Mouse (Mus musculus) megakaryocyte, embryonic 14.5 days (primary cell): Measurements from ENCODE around the gene Ctcfl.

Experiments
- FLI1 ChIP-seq: IDR thresholded peaks from 2 replicates; pipeline ENCODE4 v1.6.1; 2012; ENCODE audit warnings: low read length, inconsistent platforms, mixed read lengths
- GATA1 ChIP-seq: IDR thresholded peaks from 3 replicates; pipeline ENCODE4 v1.6.1; 2012; ENCODE audit warnings: mixed read lengths, low read length, inconsistent platforms, borderline replicate concordance

DNA sequence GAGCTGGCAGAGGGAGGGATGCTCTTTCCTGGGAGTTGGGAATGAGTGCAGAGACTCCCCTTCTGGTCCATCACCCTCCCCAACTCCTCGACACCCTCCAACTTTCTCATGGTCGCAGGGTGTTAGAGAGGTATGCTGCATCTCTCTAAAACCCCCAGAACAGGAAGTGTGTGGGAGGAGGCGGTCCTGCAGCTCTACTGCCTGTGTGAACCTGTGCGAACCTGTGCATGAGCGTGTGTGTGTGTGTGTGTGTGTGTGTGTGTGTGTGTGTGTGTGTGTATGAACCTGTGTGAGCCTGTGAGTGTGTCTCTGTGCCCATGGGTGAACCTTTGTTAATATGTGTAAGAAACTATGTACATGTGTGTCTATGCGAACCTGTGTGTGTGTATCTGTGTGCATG, 65.5 kb downstream of the Ctcfl start:
- no peak for TF ChIP-seq GATA1
- TF ChIP-seq FLI1, result no peak
